Mouse (Mus musculus) heart, embryonic 11.5 days (tissue): ENCODE measurements around the gene Mrtfa. TPM values are rescaled to one million over a fixed set of nuclear protein-coding genes. Genes with fewer than 3 reads are reported as not detected.

Experiments used
- ATAC-seq: fragments of 200-750 bp; cut with Nextera tagmentation; replicated peaks from 2 replicates; pipeline ENCODE4 v1.8.0; 2017; ENCODE audit warnings: moderate library complexity; ENCODE audit not compliant: insufficient number of reproducible peaks, low FRiP score, low TSS enrichment
- H3K27ac ChIP-seq: fragments of 300-500 bp; sonication (generic); 2 replicates; pipeline ENCODE4 v1.5.1; 2014; ENCODE audit warnings: mild to moderate bottlenecking, low read depth, low read length
- H3K27me3 ChIP-seq: fragments of 300-500 bp; sonication (generic); 2 replicates; pipeline ENCODE4 v1.6.1; 2014; ENCODE audit warnings: mild to moderate bottlenecking, low read length, mixed read lengths; ENCODE audit not compliant: control insufficient read depth, insufficient read depth
- H3K36me3 ChIP-seq: fragments of 300-500 bp; sonication (generic); 2 replicates; pipeline ENCODE4 v1.6.1; 2014; ENCODE audit warnings: mild to moderate bottlenecking, low read length, moderate library complexity, mixed read lengths; ENCODE audit not compliant: control insufficient read depth, insufficient read depth
- H3K4me1 ChIP-seq: fragments of 300-500 bp; sonication (generic); 2 replicates; pipeline ENCODE4 v1.6.1; 2014; ENCODE audit warnings: low read length; ENCODE audit not compliant: control insufficient read depth, insufficient read depth
- H3K4me2 ChIP-seq: fragments of 300-500 bp; sonication (generic); 2 replicates; pipeline ENCODE4 v1.6.1; 2014; ENCODE audit warnings: mild to moderate bottlenecking, moderate library complexity
- H3K4me3 ChIP-seq: fragments of 300-500 bp; sonication (generic); 2 replicates; pipeline ENCODE4 v1.5.1; 2014; ENCODE audit warnings: low read depth, low read length
- H3K9ac ChIP-seq: fragments of 300-500 bp; sonication (generic); 2 replicates; pipeline ENCODE4 v1.6.1; 2014; ENCODE audit warnings: mild to moderate bottlenecking, low read depth, low read length, moderate library complexity
- H3K9me3 ChIP-seq: fragments of 300-500 bp; sonication (generic); replicated peaks from 2 replicates; pipeline ENCODE4 v1.6.1; 2016; ENCODE audit warnings: low read length; ENCODE audit not compliant: control insufficient read depth
- WGBS: fragments of 180-500 bp; shearing (Covaris S2); extraction: QIAGEN DNeasy Blood & Tissue Kit; methylation state at CpG from one replicate; pipeline ENCODE4 v1.1.7; 2014; ENCODE audit not compliant: insufficient replicate concordance; 5-methylcytosine and 5-hydroxymethylcytosine counted together
- polyA plus RNA-seq: library from polyadenylated mRNA; unstranded; fragments of >200 nt; fragmentation: Nextera tagmentation; extraction: Ambion mirVana; gene quantifications from 2 replicates; pipeline ENCODE4 v1.2.1, GENCODE M21; 2014

The Mrtfa gene
- 15.3 and 20.9 TPM in 2 replicates for polyA plus RNA-seq

DNA sequence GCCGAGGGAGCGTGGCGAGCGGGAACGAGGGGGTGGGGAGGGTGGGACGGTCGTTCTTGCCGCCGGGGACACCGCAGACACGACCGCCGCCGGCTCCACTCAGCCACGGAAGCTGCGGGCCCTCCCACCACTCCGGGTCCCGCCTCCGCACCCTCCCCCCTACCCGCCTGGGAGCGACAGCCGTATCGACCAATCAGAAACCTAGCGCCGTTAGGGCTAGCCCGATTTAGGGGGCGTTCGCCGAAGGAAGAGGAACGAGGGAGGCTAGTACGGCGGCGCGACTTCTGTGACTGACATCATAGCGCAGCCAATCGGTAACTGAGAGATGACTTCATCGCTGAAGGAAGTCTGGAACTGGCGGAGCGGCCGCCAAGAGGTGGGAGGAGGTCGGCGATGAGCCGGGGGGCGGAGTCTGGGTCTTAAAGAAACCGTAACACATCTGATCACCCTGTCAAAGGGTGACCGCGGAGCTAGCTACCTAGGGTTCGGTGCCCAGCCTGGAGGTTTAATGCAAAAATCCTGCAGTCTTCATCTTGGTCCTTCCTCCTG is at the start of gene Mrtfa:
Gene Mrtfa (minus strand): TSS at position 128 of the 549 bp plus-strand sequence.
- ATAC-seq, result peak; percentile 99
- Histone ChIP-seq H3K27ac (peak within 1 kb of the TSS; percentile 54; the same call in 1 of the 2 replicates), H3K9ac (peak within 1 kb of the TSS; percentile 88), H3K9me3 (no peaks in the 10 kb centered on the region), H3K4me3 (peak within 1 kb of the TSS; percentile 85), H3K4me1 (no peaks in the 10 kb centered on the region; the same call in 1 of the 2 replicates), H3K27me3 (no peaks in the 10 kb centered on the region), H3K4me2 (peak within 1 kb of the TSS; percentile 77), H3K36me3 (no peaks in the 10 kb centered on the region)
- WGBS, result under 1% methylated on average over 47 of the region's 48 CpGs

DNA sequence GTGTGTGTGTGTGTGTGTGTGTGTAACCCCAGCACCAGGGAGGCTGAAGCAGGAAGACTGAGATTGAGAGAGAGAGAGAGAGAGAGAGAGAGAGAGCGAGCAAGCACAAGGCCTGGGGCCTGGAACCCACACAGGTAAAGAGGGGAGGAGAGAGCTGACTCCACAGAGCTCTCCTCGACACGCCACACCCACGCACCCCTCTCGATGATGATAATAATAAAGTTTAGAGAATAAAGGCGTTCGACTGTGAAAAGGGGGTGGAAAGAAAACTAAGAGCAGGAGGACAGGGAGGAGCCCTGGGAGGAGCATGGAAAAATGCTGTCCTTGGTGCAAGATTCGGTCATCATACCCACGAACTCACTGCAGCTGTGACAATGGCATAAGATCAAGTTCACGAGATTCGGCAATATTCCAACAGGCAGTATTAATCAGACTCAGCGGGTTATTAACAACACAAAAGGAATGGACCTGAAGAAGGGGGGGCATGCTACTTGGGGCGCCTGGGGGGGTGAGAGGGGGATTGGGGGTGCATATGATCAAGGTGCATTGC is 49.3 kb upstream of the Mrtfa start:
- WGBS, result 77% methylated on average over 13 of the region's 13 CpGs
- Histone ChIP-seq H3K4me2 (no peak overlapping the region), H3K27ac (no peak overlapping the region), H3K9ac (no peak overlapping the region), H3K27me3 (peaks cover 14% of the 10 kb centered on the region), H3K9me3 (no peaks in the 10 kb centered on the region), H3K36me3 (no peaks in the 10 kb centered on the region), H3K4me3 (no peak overlapping the region), H3K4me1 (peaks cover 12% of the 10 kb centered on the region; the same call in 1 of the 2 replicates)
- no peak for ATAC-seq

DNA sequence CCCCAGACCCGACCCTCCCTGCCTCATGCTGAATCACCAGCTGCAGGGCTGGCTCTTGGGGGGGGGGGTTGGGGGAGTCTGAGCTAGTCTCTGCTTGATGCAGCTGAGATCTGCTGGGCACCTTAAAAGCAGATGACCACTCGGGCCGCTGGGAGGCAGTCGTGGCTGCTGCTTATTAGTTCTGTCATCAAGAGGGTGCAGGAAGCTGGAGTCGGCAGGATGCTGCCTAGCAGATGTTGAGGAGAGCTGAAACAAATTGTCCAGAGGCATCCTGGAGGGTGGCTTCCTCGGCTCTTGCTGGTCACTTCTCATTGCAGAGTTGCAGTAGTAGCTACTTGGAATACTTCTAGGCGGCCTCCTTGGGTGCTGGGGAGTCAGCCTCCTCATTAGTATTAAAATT is 48.7 kb upstream of the Mrtfa start:
- no peak for ATAC-seq
- H3K4me2 ChIP-seq, result no peak overlapping the region
- H3K4me1 ChIP-seq, result peaks cover 12% of the 10 kb centered on the region; the same call in 1 of the 2 replicates
- no peak overlapping the region for H3K9ac ChIP-seq
- no peak overlapping the region for H3K27ac ChIP-seq
- H3K36me3 ChIP-seq, result no peaks in the 10 kb centered on the region
- H3K27me3 ChIP-seq, result peaks cover 14% of the 10 kb centered on the region
- H3K4me3 ChIP-seq, result no peak overlapping the region
- no peaks in the 10 kb centered on the region for H3K9me3 ChIP-seq
- 22% methylated on average over 7 of the region's 7 CpGs for WGBS

DNA sequence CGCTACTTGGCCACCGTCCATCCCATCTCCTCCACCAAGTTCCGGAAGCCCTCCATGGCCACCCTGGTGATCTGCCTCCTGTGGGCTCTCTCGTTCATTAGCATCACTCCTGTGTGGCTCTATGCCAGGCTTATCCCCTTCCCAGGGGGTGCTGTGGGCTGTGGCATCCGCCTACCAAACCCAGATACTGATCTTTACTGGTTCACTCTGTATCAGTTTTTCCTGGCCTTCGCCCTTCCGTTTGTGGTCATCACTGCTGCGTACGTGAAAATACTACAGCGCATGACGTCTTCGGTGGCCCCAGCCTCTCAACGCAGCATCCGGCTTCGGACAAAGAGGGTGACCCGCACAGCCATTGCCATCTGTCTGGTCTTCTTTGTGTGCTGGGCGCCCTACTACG is 46.9 kb upstream of the Mrtfa start:
- Histone ChIP-seq H3K9me3 (no peaks in the 10 kb centered on the region), H3K4me1 (peaks cover 12% of the 10 kb centered on the region; the same call in 1 of the 2 replicates), H3K27ac (no peak overlapping the region), H3K27me3 (peaks cover 14% of the 10 kb centered on the region), H3K4me2 (no peak overlapping the region), H3K9ac (no peak overlapping the region), H3K36me3 (no peaks in the 10 kb centered on the region), H3K4me3 (no peak overlapping the region)
- WGBS, result 90% methylated on average over 18 of the region's 18 CpGs
- no peak for ATAC-seq

DNA sequence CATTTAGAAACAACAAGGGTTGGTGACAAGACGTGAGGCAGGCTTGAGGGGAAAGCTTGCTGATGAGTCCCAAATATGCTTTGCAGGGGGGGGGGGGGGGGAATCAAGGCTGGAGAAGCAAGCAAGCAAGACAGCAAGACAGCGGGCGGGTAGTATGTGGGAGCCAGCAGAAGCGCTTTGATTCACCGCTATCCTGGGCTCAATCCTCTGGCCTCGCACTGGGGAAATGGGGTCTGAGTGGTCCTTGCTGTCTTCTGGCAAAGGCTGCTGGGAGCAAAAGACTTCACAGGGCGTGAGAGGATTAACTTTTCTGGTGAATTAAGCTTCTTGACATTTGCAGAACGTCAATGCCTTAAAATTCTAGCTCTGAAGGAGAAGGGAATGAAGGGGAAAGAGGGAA is 45.5 kb upstream of the Mrtfa start:
- H3K4me3 ChIP-seq, result peak overlapping the region; percentile 45
- peak overlapping the region; percentile 68; the same call in 1 of the 2 replicates for H3K9ac ChIP-seq
- peaks cover 14% of the 10 kb centered on the region for H3K27me3 ChIP-seq
- ATAC-seq, result no peak
- WGBS, result 2% methylated on average over 8 of the region's 8 CpGs
- peaks cover 12% of the 10 kb centered on the region; the same call in 1 of the 2 replicates for H3K4me1 ChIP-seq
- H3K36me3 ChIP-seq, result no peaks in the 10 kb centered on the region
- no peak overlapping the region for H3K27ac ChIP-seq
- H3K9me3 ChIP-seq, result no peaks in the 10 kb centered on the region
- H3K4me2 ChIP-seq, result peak overlapping the region; percentile 87

DNA sequence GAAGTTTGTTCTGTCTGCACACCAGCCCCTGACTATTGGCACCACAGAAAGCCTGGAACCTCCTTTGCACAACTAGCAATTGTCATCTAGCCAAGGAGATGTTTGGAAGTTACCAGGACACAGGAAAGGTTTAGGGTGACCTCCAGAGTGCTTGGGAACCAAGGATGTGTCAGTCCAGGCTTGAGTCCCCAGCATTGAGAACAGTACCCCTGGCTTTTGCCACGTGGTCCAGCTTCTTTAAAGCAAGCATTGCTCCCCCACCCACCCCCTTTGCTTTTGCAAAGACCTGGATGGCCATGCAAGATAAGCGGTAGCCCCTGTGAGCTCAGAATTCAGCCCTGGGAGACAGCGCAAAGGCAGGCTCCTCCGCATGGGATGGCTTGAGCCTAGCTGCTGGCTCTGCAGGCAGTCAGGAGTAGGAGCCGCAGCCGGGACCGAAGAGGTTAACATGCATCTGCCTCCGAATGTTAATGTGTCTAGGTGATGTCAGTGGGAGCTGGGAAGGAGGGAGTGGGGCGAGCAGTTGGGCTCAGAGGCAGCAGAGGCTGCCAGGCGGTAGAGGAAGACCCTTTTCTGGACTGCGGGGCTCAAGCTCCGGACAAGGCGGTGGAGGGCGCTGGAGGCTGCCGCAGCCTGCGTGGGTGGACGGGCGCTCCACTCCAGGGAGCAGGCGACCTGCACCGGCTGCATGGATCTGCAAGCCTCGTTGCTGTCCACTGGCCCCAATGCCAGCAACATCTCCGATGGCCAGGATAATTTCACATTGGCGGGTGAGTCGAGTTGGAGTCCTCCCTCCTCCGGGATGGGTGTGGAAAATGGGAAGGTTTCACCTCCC is 44.7 kb upstream of the Mrtfa start, which contains the start of gene Mchr1:
Gene Mchr1 (plus strand): TSS at position 414 of the 835 bp plus-strand sequence.
- Histone ChIP-seq H3K9ac (peak within 1 kb of the TSS; percentile 68), H3K4me3 (peak within 1 kb of the TSS; percentile 45), H3K27me3 (peaks cover 14% of the 10 kb centered on the region), H3K4me2 (peak within 1 kb of the TSS; percentile 87), H3K27ac (no peak within 1 kb of the TSS), H3K9me3 (no peaks in the 10 kb centered on the region), H3K4me1 (peaks cover 12% of the 10 kb centered on the region; the same call in 1 of the 2 replicates), H3K36me3 (no peaks in the 10 kb centered on the region)
- 0% methylated on average over 25 of the region's 25 CpGs for WGBS
- 0 out of 2 replicates have a peak, but pooled peaks have one; percentile 14 for ATAC-seq

- H3K4me2 ChIP-seq, result no peak overlapping the region
- no peak overlapping the region for H3K9ac ChIP-seq
- 64% methylated on average over 7 of the region's 7 CpGs for WGBS
- H3K4me3 ChIP-seq, result no peak overlapping the region
- H3K27me3 ChIP-seq, result 0 out of 2 replicates have a peak, but pooled peaks cover 3% of the 10 kb centered on the region
- no peak for ATAC-seq
- H3K4me1 ChIP-seq, result peaks cover 12% of the 10 kb centered on the region; the same call in 1 of the 2 replicates
- no peaks in the 10 kb centered on the region for H3K9me3 ChIP-seq
- no peak overlapping the region for H3K27ac ChIP-seq
- no peaks in the 10 kb centered on the region for H3K36me3 ChIP-seq
Observed at GRCm38 (mm10) chr15:81231325-81231724, 40.8 kb upstream of the Mrtfa start.

- no peaks in the 10 kb centered on the region for H3K9me3 ChIP-seq
- no peak overlapping the region for H3K9ac ChIP-seq
- H3K4me2 ChIP-seq, result no peak overlapping the region
- no peak overlapping the region for H3K4me3 ChIP-seq
- no peak overlapping the region for H3K27ac ChIP-seq
- no peaks in the 10 kb centered on the region for H3K27me3 ChIP-seq
- H3K4me1 ChIP-seq, result no peaks in the 10 kb centered on the region
- ATAC-seq, result no peak
- H3K36me3 ChIP-seq, result no peaks in the 10 kb centered on the region
- 64% methylated on average over 3 of the region's 3 CpGs for WGBS
Observed at GRCm38 (mm10) chr15:81229791-81230190, 39.2 kb upstream of the Mrtfa start.
